Mouse (Mus musculus) MEL (cell line): ENCODE measurements around the gene Kidins220. TPM values are rescaled to one million over a fixed set of nuclear protein-coding genes. Genes with fewer than 3 reads are reported as not detected.

Experiments used
- DNase-seq: peaks from one replicate; pipeline ENCODE4 v3.0.0; 2011; ENCODE audit warnings: low read depth, low spot score
- H3K27ac ChIP-seq: 2 replicates; pipeline ENCODE4 v1.5.1; 2012; ENCODE audit warnings: low read depth, mild to moderate bottlenecking, control low read depth, low read length, moderate library complexity; ENCODE audit not compliant: control insufficient read depth
- H3K27me3 ChIP-seq, 2 experiments: fragments of 150-350 bp in 1 of 2; sonication (generic) in 1 of 2; 2 replicates each; pipeline ENCODE4 v1.6.1; 2012; ENCODE audit warnings: low read length in 2 of 2, mild to moderate bottlenecking in 2 of 2, improper control_type of control experiment in 1 of 2, moderate library complexity in 1 of 2; ENCODE audit not compliant: insufficient read depth in 2 of 2, control insufficient read depth in 1 of 2
- H3K36me3 ChIP-seq, 2 experiments: 2 replicates each; pipeline ENCODE4 v1.6.1; 2012 to 2014; ENCODE audit warnings: low read length in 2 of 2, improper control_type of control experiment in 1 of 2, inconsistent platforms in 1 of 2, mild to moderate bottlenecking in 1 of 2; ENCODE audit not compliant: insufficient read depth in 2 of 2, control insufficient read depth in 1 of 2
- H3K4me1 ChIP-seq, 2 experiments: fragments of 150-350 bp in 1 of 2; sonication (generic) in 1 of 2; 2 replicates each; pipeline ENCODE4 v1.6.1; 2012; ENCODE audit warnings: low read length in 2 of 2, improper control_type of control experiment in 1 of 2, mild to moderate bottlenecking in 1 of 2; ENCODE audit not compliant: insufficient read depth in 2 of 2, control insufficient read depth in 1 of 2
- H3K4me3 ChIP-seq, 2 experiments: fragments of 150-350 bp in 1 of 2; sonication (generic) in 1 of 2; 2 replicates each; pipeline ENCODE4 v1.5.1; 2012; ENCODE audit warnings: low read depth in 2 of 2, low read length in 2 of 2, mild to moderate bottlenecking in 2 of 2, moderate library complexity in 2 of 2, control low read depth in 1 of 2, improper control_type of control experiment in 1 of 2; ENCODE audit not compliant: control insufficient read depth in 1 of 2, insufficient read depth in 1 of 2
- H3K79me2 ChIP-seq: 2 replicates; pipeline ENCODE4 v1.6.1; 2012; ENCODE audit warnings: mild to moderate bottlenecking, low read length, moderate library complexity; ENCODE audit not compliant: control insufficient read depth, poor library complexity, insufficient read depth
- H3K9ac ChIP-seq: 2 replicates; pipeline ENCODE4 v1.6.1; 2012; ENCODE audit warnings: low read depth, mild to moderate bottlenecking, control low read depth, low read length, moderate library complexity; ENCODE audit not compliant: control insufficient read depth, poor library complexity, severe bottlenecking
- H3K9me3 ChIP-seq: fragments of 150-350 bp; sonication (generic); replicated peaks from 2 replicates; pipeline ENCODE4 v1.6.1; 2012; ENCODE audit warnings: mild to moderate bottlenecking, low read length, improper control_type of control experiment, moderate library complexity; ENCODE audit not compliant: insufficient read depth
- BHLHE40 ChIP-seq: IDR thresholded peaks from 2 replicates; pipeline ENCODE4 v1.6.1; 2012; ENCODE audit warnings: low read depth, mild to moderate bottlenecking, inconsistent platforms, low read length, improper control_type of control experiment, borderline replicate concordance
- CHD2 ChIP-seq: IDR thresholded peaks from 2 replicates; pipeline ENCODE4 v1.6.1; 2011; ENCODE audit warnings: low read length, improper control_type of control experiment
- CTCF ChIP-seq, 3 experiments: IDR thresholded peaks in 2 of 3; conservative IDR thresholded peaks in 1 of 3; 2 replicates each; pipeline ENCODE4 v1.5.1; 2011 to 2012; ENCODE audit warnings: low read length in 3 of 3, low read depth in 2 of 3, mild to moderate bottlenecking in 2 of 3, improper control_type of control experiment in 1 of 3, inconsistent platforms in 1 of 3, mixed read lengths in 1 of 3, moderate library complexity in 1 of 3; ENCODE audit not compliant: control insufficient read depth in 1 of 3, insufficient read depth in 1 of 3, poor library complexity in 1 of 3, severe bottlenecking in 1 of 3
- E2F4 ChIP-seq: IDR thresholded peaks from 2 replicates; pipeline ENCODE4 v1.6.1; 2011; ENCODE audit warnings: low read depth, low read length, improper control_type of control experiment, borderline replicate concordance
- HCFC1 ChIP-seq: IDR thresholded peaks from 2 replicates; pipeline ENCODE4 v1.6.1; 2012; ENCODE audit warnings: low read depth, mild to moderate bottlenecking, inconsistent platforms, low read length, improper control_type of control experiment, moderate library complexity
- KAT2A ChIP-seq: conservative IDR thresholded peaks from 2 replicates; pipeline ENCODE4 v1.6.1; 2012; ENCODE audit warnings: low read depth, low read length, improper control_type of control experiment, inconsistent platforms
- MAFK ChIP-seq: IDR thresholded peaks from 2 replicates; pipeline ENCODE4 v1.6.1; 2011; ENCODE audit warnings: low read depth, mild to moderate bottlenecking, low read length, improper control_type of control experiment, borderline replicate concordance
- MAZ ChIP-seq: IDR thresholded peaks from 2 replicates; pipeline ENCODE4 v1.6.1; 2012; ENCODE audit warnings: low read depth, mild to moderate bottlenecking, inconsistent platforms, low read length, improper control_type of control experiment
- MYB ChIP-seq: IDR thresholded peaks from 2 replicates; pipeline ENCODE4 v1.6.1; 2011; ENCODE audit warnings: mild to moderate bottlenecking, low read depth, low read length, improper control_type of control experiment
- MYC ChIP-seq: IDR thresholded peaks from 2 replicates; pipeline ENCODE4 v1.6.1; 2011; ENCODE audit warnings: low read depth, mild to moderate bottlenecking, low read length, improper control_type of control experiment, moderate library complexity
- POLR2A ChIP-seq, 2 experiments: IDR thresholded peaks; 2 replicates each; pipeline ENCODE4 v1.6.1; 2011 to 2012; ENCODE audit warnings: low read length in 2 of 2, mild to moderate bottlenecking in 2 of 2, control low read depth in 1 of 2, improper control_type of control experiment in 1 of 2, low read depth in 1 of 2, moderate library complexity in 1 of 2; ENCODE audit not compliant: control insufficient read depth in 1 of 2, insufficient read depth in 1 of 2, poor library complexity in 1 of 2
- POLR2AphosphoS5 ChIP-seq: IDR thresholded peaks from 2 replicates; pipeline ENCODE4 v1.6.1; 2012; ENCODE audit warnings: low read depth, borderline replicate concordance, mild to moderate bottlenecking, inconsistent platforms, low read length, moderate library complexity, mixed read lengths
- RCOR1 ChIP-seq: IDR thresholded peaks from 2 replicates; pipeline ENCODE4 v1.6.1; 2012; ENCODE audit warnings: low read depth, mild to moderate bottlenecking, inconsistent platforms, low read length, improper control_type of control experiment
- SMC3 ChIP-seq: IDR thresholded peaks from 2 replicates; pipeline ENCODE4 v1.6.1; 2011; ENCODE audit warnings: low read depth, low read length, improper control_type of control experiment
- TAL1 ChIP-seq: IDR thresholded peaks from 2 replicates; pipeline ENCODE4 v1.6.1; 2012; ENCODE audit warnings: mild to moderate bottlenecking, inconsistent platforms, low read length, moderate library complexity, mixed read lengths
- USF2 ChIP-seq, 2 experiments: IDR thresholded peaks; 2 replicates each; pipeline ENCODE4 v1.6.1; 2011 to 2012; ENCODE audit warnings: improper control_type of control experiment in 2 of 2, low read length in 2 of 2, borderline replicate concordance in 1 of 2, inconsistent platforms in 1 of 2, low read depth in 1 of 2, mild to moderate bottlenecking in 1 of 2; ENCODE audit not compliant: insufficient read depth in 1 of 2
- ZC3H11A ChIP-seq: IDR thresholded peaks from 2 replicates; pipeline ENCODE4 v1.6.1; 2012; ENCODE audit warnings: low read depth, mild to moderate bottlenecking, inconsistent platforms, low read length, improper control_type of control experiment
- ZKSCAN1 ChIP-seq: IDR thresholded peaks from 2 replicates; pipeline ENCODE4 v1.6.1; 2012; ENCODE audit warnings: low read depth, mild to moderate bottlenecking, inconsistent platforms, low read length, improper control_type of control experiment, moderate library complexity
- polyA plus RNA-seq, 2 experiments: library from polyadenylated mRNA; stranded (reverse) in 1 of 2; unstranded in 1 of 2; fragments of >175 nt in 1 of 2; fragments of >200 nt in 1 of 2; gene quantifications; 2 replicates each; pipeline versions ENCODE4 v1.2.1 to v1.2.4; 2012; ENCODE audit warnings: low replicate concordance in 2 of 2, low read depth in 1 of 2; ENCODE audit not compliant: insufficient read length in 2 of 2, insufficient read depth in 1 of 2, missing spikeins in 1 of 2
- total RNA-seq: library from RNA; depleted of rRNA; stranded (reverse); fragments of 300-350 nt; gene quantifications from 2 replicates; pipeline ENCODE4 v1.2.3, GENCODE M21; 2012

Kidins220 gene
- total and polyA plus RNA-seq, 3 experiments: 26.2 to 124 (median 29.2) TPM

DNA sequence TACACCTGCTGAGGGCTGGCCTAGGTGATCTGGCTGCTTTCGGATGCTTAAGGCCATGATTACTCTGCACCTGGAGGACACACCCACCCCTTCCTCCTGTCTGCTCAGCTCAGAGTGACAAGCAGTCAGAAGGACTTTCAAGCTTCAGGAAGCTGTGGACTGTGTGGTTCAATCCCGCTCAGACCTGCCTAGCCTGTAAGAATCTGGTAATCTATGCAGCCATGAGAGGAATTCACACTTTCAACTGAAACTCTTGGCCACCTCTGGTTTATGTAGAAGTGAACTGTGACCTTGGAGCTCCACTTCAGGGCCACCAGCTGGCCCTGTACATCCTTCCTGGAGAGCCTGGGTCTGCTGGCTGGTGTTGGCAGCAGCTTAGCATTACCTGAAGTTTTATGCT lies 134.1 kb downstream of the Kidins220 start:
- no peaks in the 10 kb centered on the region for H3K4me1 ChIP-seq
- H3K27me3 ChIP-seq: peaks cover 4% of the 10 kb centered on the region in 2 experiments
- H3K27ac ChIP-seq: no peak overlapping the region
- no peak for DNase-seq
- no peak for TF ChIP-seq MYB
- TF ChIP-seq POLR2A (IDR thresholded peaks at IDR 0.05; ENCODE audit: control insufficient read depth in 1 of 2, insufficient read depth in 1 of 2, low read depth in 1 of 2, low read length in 2 of 2, poor library complexity in 1 of 2): no peak
- no peak for TF ChIP-seq MYC
- TF ChIP-seq, all 39 proteins: peak for 0
- H3K36me3 ChIP-seq: no peaks in the 10 kb centered on the region
- no peaks in the 10 kb centered on the region for H3K79me2 ChIP-seq
- H3K4me3 ChIP-seq: no peak overlapping the region
- no peak overlapping the region for H3K9ac ChIP-seq
- H3K9me3 ChIP-seq: no peaks in the 10 kb centered on the region

DNA sequence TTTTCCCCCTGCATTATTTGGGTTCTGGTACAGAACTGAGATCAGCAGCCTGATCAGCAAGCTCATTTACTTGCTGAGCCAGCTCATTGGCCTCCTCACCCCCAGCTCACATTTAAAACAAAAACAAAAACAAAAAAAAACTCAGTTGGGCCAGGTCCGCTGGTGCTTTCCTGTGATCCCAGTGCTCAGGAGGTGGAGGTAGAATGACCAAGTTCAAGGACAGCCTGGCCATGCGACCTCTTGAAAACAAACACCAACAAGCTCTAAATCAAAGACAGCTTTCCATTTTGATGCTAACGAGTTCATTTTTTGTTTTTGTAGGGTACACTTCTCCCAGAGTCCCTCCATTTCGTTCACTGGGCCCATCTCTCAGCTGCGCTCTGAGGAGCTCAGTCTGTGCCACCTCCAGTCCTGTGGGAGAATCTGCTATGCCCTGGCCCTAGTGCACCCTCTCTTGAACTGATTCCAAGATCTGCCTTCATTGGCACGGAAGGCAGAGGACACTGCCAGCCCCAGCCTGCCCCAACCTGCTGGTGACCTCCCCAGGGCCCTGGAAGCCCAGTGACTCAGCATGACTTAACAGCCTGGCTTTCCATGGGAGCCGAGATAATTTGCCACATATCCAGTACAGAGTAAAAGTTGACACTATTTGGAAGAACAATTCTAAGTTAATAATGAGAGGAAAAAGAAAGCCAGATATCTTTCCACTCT lies 135.4 kb downstream of the Kidins220 start:
- Histone ChIP-seq H3K4me3 (no peak overlapping the region), H3K9me3 (no peaks in the 10 kb centered on the region), H3K27ac (no peak overlapping the region), H3K27me3 (peaks cover 4% of the 10 kb centered on the region in 2 experiments), H3K79me2 (no peaks in the 10 kb centered on the region), H3K36me3 (no peaks in the 10 kb centered on the region), H3K9ac (no peak overlapping the region), H3K4me1 (no peaks in the 10 kb centered on the region)
- no peak for TF ChIP-seq RCOR1
- TF ChIP-seq USF2 (IDR thresholded peaks at IDR 0.05; ENCODE audit: borderline replicate concordance in 1 of 2, insufficient read depth in 1 of 2, low read depth in 1 of 2, low read length in 2 of 2): no peak
- no peak for TF ChIP-seq MYC
- no peak for TF ChIP-seq POLR2AphosphoS5
- TF ChIP-seq ZKSCAN1: no peak
- no peak for TF ChIP-seq CHD2
- TF ChIP-seq MAFK: no peak
- TF ChIP-seq SMC3: no peak
- no peak for TF ChIP-seq MAZ
- TF ChIP-seq ZC3H11A: no peak
- TF ChIP-seq KAT2A: no peak
- no peak for TF ChIP-seq TAL1
- TF ChIP-seq E2F4: no peak
- TF ChIP-seq HCFC1: no peak
- no peak for TF ChIP-seq CTCF (IDR thresholded peaks at IDR 0.05 in 2 of 3, conservative IDR thresholded peaks at IDR 0.05 in 1 of 3; ENCODE audit: control insufficient read depth in 1 of 3, insufficient read depth in 1 of 3, low read depth in 2 of 3, low read length in 3 of 3, poor library complexity in 1 of 3, severe bottlenecking in 1 of 3)
- no peak for TF ChIP-seq BHLHE40
- no peak for DNase-seq
